Mouse (Mus musculus) forebrain, embryonic 15.5 days (tissue): ENCODE results near the gene Fyn. TPM values are rescaled to one million over a fixed set of nuclear protein-coding genes. Genes with fewer than 3 reads are reported as not detected.

Experiments used
- ATAC-seq: fragments of 200-750 bp; cut with Nextera tagmentation; replicated peaks from 2 replicates; pipeline ENCODE4 v1.8.0; 2017; ENCODE audit warnings: mild to moderate bottlenecking, moderate TSS enrichment, moderate library complexity
- H3K27ac ChIP-seq: fragments of 300-500 bp; sonication (generic); replicated peaks from 2 replicates; pipeline ENCODE4 v1.5.1; 2015; ENCODE audit warnings: mild to moderate bottlenecking, inconsistent platforms
- H3K27me3 ChIP-seq: fragments of 300-500 bp; sonication (generic); 2 replicates; pipeline ENCODE4 v1.6.1; 2015; ENCODE audit warnings: inconsistent platforms
- H3K36me3 ChIP-seq: fragments of 300-500 bp; sonication (generic); 2 replicates; pipeline ENCODE4 v1.6.1; 2015; ENCODE audit warnings: mild to moderate bottlenecking, inconsistent platforms
- H3K4me1 ChIP-seq: fragments of 300-500 bp; sonication (generic); 2 replicates; pipeline ENCODE4 v1.6.1; 2015; ENCODE audit warnings: inconsistent platforms
- H3K4me2 ChIP-seq: fragments of 300-500 bp; sonication (generic); replicated peaks from 2 replicates; pipeline ENCODE4 v1.6.1; 2015; ENCODE audit warnings: mild to moderate bottlenecking, inconsistent platforms
- H3K4me3 ChIP-seq: fragments of 300-500 bp; sonication (generic); 2 replicates; pipeline ENCODE4 v1.5.1; 2015; ENCODE audit warnings: mild to moderate bottlenecking, inconsistent platforms
- H3K9ac ChIP-seq: fragments of 300-500 bp; sonication (generic); replicated peaks from 2 replicates; pipeline ENCODE4 v1.6.1; 2015; ENCODE audit warnings: mild to moderate bottlenecking, inconsistent platforms
- H3K9me3 ChIP-seq: fragments of 300-500 bp; sonication (generic); 2 replicates; pipeline ENCODE4 v1.6.1; 2016; ENCODE audit warnings: inconsistent platforms
- WGBS: fragments of 180-500 bp; shearing (Covaris S2); methylation state at CpG from one replicate; pipeline ENCODE4 v1.1.7; 2015; ENCODE audit warnings: mixed read lengths; 5-methylcytosine and 5-hydroxymethylcytosine counted together
- polyA plus RNA-seq: library from polyadenylated mRNA; unstranded; fragments of >200 nt; fragmentation: Nextera tagmentation; extraction: Ambion mirVana; gene quantifications from 2 replicates; pipeline ENCODE4 v1.2.1, GENCODE M21; 2015

The Fyn gene
- polyA plus RNA-seq, 1 experiment from 2014 or later, result 79.3 TPM

- no peak for ATAC-seq
- no peaks in the 10 kb centered on the region for H3K9me3 ChIP-seq
- H3K4me2 ChIP-seq, result no peak overlapping the region
- no peak overlapping the region for H3K9ac ChIP-seq
- peaks cover 43% of the 10 kb centered on the region for H3K4me1 ChIP-seq
- no peaks in the 10 kb centered on the region for H3K27me3 ChIP-seq
- WGBS, result 74% methylated on average over 7 of the region's 7 CpGs
- H3K27ac ChIP-seq, result no peak overlapping the region
- H3K4me3 ChIP-seq, result no peak overlapping the region
- no peaks in the 10 kb centered on the region for H3K36me3 ChIP-seq
Observed at GRCm38 (mm10) chr10:39470321-39470720, 101.7 kb downstream of the Fyn start.

DNA sequence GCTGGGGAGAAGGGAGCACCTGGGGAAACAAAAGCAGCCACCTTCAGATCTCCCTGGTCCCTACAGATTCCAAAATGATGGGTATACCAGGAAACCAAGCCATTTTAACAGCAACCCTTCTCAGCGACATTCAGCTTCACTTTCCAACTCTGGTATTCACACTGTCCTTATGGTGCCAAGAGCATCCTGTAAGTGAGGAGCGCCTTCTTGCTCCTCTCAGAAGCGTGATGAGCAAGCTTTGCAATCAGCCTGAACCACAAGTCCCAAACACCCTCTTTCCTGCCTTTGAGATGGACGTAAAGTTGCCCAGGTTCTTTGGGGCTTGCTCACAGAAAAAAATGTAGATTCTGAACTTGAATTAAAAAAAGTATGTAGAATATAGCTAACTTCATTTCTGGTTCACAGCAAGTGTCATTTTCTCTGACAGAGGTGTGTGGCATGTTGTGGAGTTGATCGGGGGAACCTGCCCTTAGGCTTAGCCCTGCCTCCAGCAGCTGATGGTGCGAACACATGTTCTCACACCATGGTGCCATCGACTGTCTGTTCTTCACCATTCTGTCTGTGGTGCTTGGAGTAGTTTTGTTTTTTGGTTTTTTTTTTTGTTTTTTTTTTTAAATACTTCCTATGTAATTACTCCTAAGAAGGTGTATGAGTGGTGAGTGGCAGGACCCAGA is 102.5 kb downstream of the Fyn start:
- no peak overlapping the region for H3K9ac ChIP-seq
- H3K27me3 ChIP-seq, result no peaks in the 10 kb centered on the region
- peak; percentile 29; the same call in 1 of the 2 replicates for ATAC-seq
- H3K27ac ChIP-seq, result peak overlapping the region; percentile 76
- no peaks in the 10 kb centered on the region for H3K9me3 ChIP-seq
- H3K4me2 ChIP-seq, result peak overlapping the region; percentile 38
- H3K4me1 ChIP-seq, result peaks cover 43% of the 10 kb centered on the region
- H3K36me3 ChIP-seq, result no peaks in the 10 kb centered on the region
- 68% methylated on average over 7 of the region's 7 CpGs for WGBS
- no peak overlapping the region for H3K4me3 ChIP-seq

GRCm38 (mm10) chr10:39471714-39472531 is 103.3 kb downstream of the Fyn start:
- peak overlapping the region; percentile 76 for H3K27ac ChIP-seq
- H3K9ac ChIP-seq, result peak overlapping the region; percentile 16
- WGBS, result 24% methylated on average over 15 of the region's 15 CpGs
- no peaks in the 10 kb centered on the region for H3K27me3 ChIP-seq
- no peaks in the 10 kb centered on the region for H3K9me3 ChIP-seq
- H3K4me1 ChIP-seq, result peaks cover 43% of the 10 kb centered on the region
- peak; percentile 73 for ATAC-seq
- H3K4me3 ChIP-seq, result peak overlapping the region; percentile 16; the same call in 1 of the 2 replicates
- H3K4me2 ChIP-seq, result peak overlapping the region; percentile 38
- H3K36me3 ChIP-seq, result no peaks in the 10 kb centered on the region

- no peak for ATAC-seq
- Histone ChIP-seq H3K9ac (no peak overlapping the region), H3K4me2 (no peak overlapping the region), H3K4me3 (no peak overlapping the region), H3K36me3 (no peaks in the 10 kb centered on the region), H3K9me3 (no peaks in the 10 kb centered on the region), H3K27ac (no peak overlapping the region), H3K27me3 (no peaks in the 10 kb centered on the region), H3K4me1 (peaks cover 39% of the 10 kb centered on the region)
- 55% methylated on average over 7 of the region's 7 CpGs for WGBS
Observed at GRCm38 (mm10) chr10:39472923-39473322, 104.3 kb downstream of the Fyn start.

- no peaks in the 10 kb centered on the region for H3K36me3 ChIP-seq
- no peak overlapping the region for H3K9ac ChIP-seq
- H3K9me3 ChIP-seq, result no peaks in the 10 kb centered on the region
- H3K4me2 ChIP-seq, result no peak overlapping the region
- H3K27me3 ChIP-seq, result no peaks in the 10 kb centered on the region
- no peak for ATAC-seq
- no peak overlapping the region for H3K4me3 ChIP-seq
- peaks cover 11% of the 10 kb centered on the region for H3K4me1 ChIP-seq
- 91% methylated on average over 1 of the region's 1 CpGs for WGBS
- H3K27ac ChIP-seq, result no peak overlapping the region
Observed at GRCm38 (mm10) chr10:39479361-39479760, 110.7 kb downstream of the Fyn start.

GRCm38 (mm10) chr10:39484382-39484826 is 115.7 kb downstream of the Fyn start:
- H3K9ac ChIP-seq, result no peak overlapping the region
- 2% methylated on average over 8 of the region's 8 CpGs for WGBS
- peak overlapping the region; percentile 81 for H3K27ac ChIP-seq
- peaks cover 51% of the 10 kb centered on the region for H3K4me1 ChIP-seq
- no peaks in the 10 kb centered on the region for H3K9me3 ChIP-seq
- no peaks in the 10 kb centered on the region for H3K27me3 ChIP-seq
- no peak overlapping the region for H3K4me3 ChIP-seq
- H3K4me2 ChIP-seq, result peak overlapping the region; percentile 25
- H3K36me3 ChIP-seq, result no peaks in the 10 kb centered on the region
- ATAC-seq, result peak; percentile 35

DNA sequence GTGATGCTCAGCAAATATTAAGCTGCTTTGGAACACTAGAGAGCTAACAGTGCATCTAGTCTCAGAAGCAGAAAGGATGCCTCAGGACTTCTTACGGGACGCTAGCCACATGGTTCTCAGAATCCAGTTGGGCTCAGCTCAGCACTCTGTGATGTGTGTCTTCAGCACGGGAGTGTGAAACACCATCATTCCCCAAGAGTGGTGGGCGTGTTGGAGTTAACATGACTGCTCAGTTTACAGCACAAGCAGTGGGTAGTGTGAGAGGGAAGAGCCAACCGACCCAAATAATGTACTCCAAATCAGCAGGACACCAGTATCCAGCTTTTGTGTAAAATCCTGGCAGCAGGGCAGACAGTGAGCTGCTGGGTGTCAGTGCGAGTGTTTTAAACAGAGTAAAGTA is 116.2 kb downstream of the Fyn start:
- 6% methylated on average over 6 of the region's 6 CpGs for WGBS

DNA sequence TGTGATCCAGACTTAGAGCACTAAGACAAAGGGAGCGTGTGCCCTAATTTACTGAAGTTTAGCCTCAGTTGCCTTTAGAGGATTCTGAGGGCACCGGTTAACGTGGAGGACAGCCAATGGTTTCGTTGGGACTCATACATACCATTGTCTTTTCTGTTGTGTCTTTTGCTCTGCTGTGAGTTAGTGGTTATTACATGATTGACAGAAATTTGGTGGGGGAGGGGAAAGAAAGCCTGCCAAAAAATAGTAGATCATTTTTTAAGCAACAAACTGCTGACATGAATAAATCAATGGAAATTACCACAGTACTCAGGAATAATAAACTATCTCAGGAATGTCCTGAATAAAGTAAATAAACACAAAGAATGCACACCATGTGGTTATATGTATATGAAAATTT is 117.3 kb downstream of the Fyn start:
- Histone ChIP-seq H3K4me1 (peaks cover 54% of the 10 kb centered on the region), H3K27ac (peak overlapping the region; percentile 81), H3K9me3 (no peaks in the 10 kb centered on the region), H3K9ac (no peak overlapping the region), H3K4me3 (no peak overlapping the region), H3K4me2 (no peak overlapping the region), H3K36me3 (no peaks in the 10 kb centered on the region), H3K27me3 (no peaks in the 10 kb centered on the region)
- WGBS, result 52% methylated on average over 4 of the region's 4 CpGs
- ATAC-seq, result no peak

More for the DNA sequence above, 116.2 kb downstream of the Fyn start:
- no peak overlapping the region for H3K9ac ChIP-seq
- no peaks in the 10 kb centered on the region for H3K9me3 ChIP-seq
- H3K4me1 ChIP-seq, result peaks cover 51% of the 10 kb centered on the region
- peak overlapping the region; percentile 81 for H3K27ac ChIP-seq
- H3K4me3 ChIP-seq, result no peak overlapping the region
- ATAC-seq, result peak; percentile 41
- H3K36me3 ChIP-seq, result no peaks in the 10 kb centered on the region
- peak overlapping the region; percentile 25; the same call in 1 of the 2 replicates for H3K4me2 ChIP-seq
- no peaks in the 10 kb centered on the region for H3K27me3 ChIP-seq

- ATAC-seq, result peak; percentile 32
- peaks cover 56% of the 10 kb centered on the region for H3K4me1 ChIP-seq
Observed at GRCm38 (mm10) chr10:39486501-39487450, 118.1 kb downstream of the Fyn start.

GRCm38 (mm10) chr10:39487740-39488415 is 119.2 kb downstream of the Fyn start:
- Histone ChIP-seq H3K9ac (0 out of 2 replicates have a peak overlapping the region, but pooled peaks have one; percentile 4), H3K36me3 (0 out of 2 replicates have a peak, but pooled peaks cover 3% of the 10 kb centered on the region), H3K4me3 (no peak overlapping the region), H3K4me2 (no peak overlapping the region), H3K9me3 (no peaks in the 10 kb centered on the region), H3K27ac (peak overlapping the region; percentile 71), H3K27me3 (no peaks in the 10 kb centered on the region), H3K4me1 (peaks cover 66% of the 10 kb centered on the region)
- ATAC-seq, result peak; percentile 41
- WGBS, result 50% methylated on average over 14 of the region's 14 CpGs

More at GRCm38 (mm10) chr10:39486501-39487450, 118.1 kb downstream of the Fyn start:
- Histone ChIP-seq H3K36me3 (0 out of 2 replicates have a peak, but pooled peaks cover 3% of the 10 kb centered on the region), H3K4me2 (no peak overlapping the region), H3K27me3 (no peaks in the 10 kb centered on the region), H3K4me3 (no peak overlapping the region), H3K27ac (peak overlapping the region; percentile 71), H3K9ac (no peak overlapping the region), H3K9me3 (no peaks in the 10 kb centered on the region)
- WGBS, result 23% methylated on average over 11 of the region's 11 CpGs

- 81% methylated on average over 3 of the region's 3 CpGs for WGBS
- Histone ChIP-seq H3K27ac (no peak overlapping the region), H3K4me1 (peaks cover 66% of the 10 kb centered on the region), H3K36me3 (0 out of 2 replicates have a peak, but pooled peaks cover 3% of the 10 kb centered on the region), H3K9ac (no peak overlapping the region), H3K4me3 (no peak overlapping the region), H3K27me3 (no peaks in the 10 kb centered on the region), H3K9me3 (no peaks in the 10 kb centered on the region), H3K4me2 (no peak overlapping the region)
- no peak for ATAC-seq
Observed at GRCm38 (mm10) chr10:39488542-39488941, 119.9 kb downstream of the Fyn start.
